Mouse (Mus musculus) telencephalon, adult 2 months (tissue): ENCODE measurements around the gene Itgb2.

Experiments
- DNase-seq: peaks from one replicate; pipeline ENCODE4 v3.0.0-alpha.2; 2011; ENCODE audit warnings: low read depth, low spot score

The Itgb2 gene

DNA sequence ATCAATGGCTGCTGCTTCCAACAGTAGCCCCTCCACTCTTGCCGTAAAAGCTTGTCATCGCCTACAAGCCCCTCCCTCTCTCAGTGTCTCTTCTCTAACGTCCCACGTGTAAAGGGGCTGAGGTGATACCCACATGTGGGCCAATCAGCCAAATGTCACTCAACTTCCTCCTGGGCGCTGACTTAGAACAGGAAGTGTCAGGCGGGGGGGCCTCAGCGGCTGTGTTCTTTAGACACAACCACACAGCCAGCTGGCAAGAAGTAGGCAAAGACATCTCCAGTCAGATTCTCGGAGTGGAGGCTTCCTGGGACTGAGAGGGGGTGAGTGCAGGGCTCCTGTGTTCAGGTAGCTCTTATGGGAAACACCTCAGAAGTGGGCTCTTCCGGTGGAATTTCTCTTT lies at the start of gene Itgb2:
Itgb2 (plus strand) TSS at position 113 of the 400 bp plus-strand sequence.
- no peak for DNase-seq

DNA sequence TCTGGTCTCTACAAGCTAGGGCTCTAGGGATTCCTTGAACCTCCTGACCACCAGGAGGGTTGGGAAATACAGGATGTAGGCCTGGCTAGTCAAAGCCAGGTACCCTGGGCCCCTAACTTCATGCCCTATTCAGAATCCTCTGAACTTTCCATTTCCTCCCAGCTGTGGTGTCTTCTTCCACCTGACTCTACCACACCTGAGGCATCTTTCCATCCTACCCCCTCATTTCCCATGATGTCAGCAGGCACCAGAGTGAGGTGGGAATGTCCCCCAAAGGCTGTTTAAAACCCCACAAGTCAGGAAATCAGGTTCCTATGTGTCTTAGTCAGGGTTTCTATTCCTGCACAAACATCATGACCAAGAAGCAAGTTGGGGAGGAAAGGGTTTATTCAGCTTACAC lies 48.2 kb upstream of the Itgb2 start:
- no peak for DNase-seq

- DNase-seq, result no peak
These were observed 45.7 kb upstream of the Itgb2 start for GRCm38 (mm10) chr10:77484205-77484935.

DNA sequence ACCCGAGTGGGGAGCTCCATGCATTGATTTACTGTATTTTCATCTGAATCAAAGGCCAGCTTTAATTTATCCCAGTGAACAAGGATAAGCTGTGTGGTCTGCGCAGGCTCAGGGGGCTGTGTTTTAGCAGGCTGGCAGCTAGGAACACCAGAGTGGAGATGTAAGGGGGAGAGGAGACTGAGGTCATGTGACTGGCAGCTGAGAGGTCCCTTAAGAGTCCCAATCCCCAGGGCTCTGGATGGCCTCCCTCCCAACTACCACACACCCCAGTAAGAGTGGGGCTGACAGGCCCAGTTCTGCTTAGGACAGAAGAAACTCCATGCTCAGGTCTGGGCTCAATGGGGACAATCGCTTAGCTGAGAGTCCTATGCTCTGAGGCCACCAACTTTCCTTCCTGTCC lies 44.3 kb upstream of the Itgb2 start:
- DNase-seq, result no peak

DNA sequence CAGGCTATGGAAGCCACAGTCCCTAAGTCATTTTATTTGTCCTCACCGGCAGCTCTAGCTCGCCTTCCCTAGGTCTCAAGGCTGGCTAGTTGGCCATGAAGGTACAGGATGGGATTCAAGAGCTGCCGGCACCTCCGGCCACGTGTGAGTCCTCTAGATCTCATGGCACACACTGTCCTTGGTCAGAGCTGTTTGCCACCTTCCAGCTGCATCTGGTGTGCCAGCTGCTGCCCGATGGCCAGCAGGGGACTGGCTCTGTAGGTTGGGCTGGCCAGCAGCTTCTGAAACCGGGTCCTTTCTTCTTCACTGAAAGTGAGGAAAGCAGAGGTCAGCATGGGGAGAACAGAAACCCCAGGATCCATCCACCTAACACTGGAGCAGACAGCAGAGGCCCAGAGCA lies 41.9 kb upstream of the Itgb2 start:
- DNase-seq, result no peak

GRCm38 (mm10) chr10:77491585-77491984 lies 38.5 kb upstream of the Itgb2 start:
- peak; percentile 60 for DNase-seq

GRCm38 (mm10) chr10:77492885-77493284 lies 37.2 kb upstream of the Itgb2 start:
- DNase-seq, result no peak

- DNase-seq, result no peak
These were observed 32.9 kb upstream of the Itgb2 start for GRCm38 (mm10) chr10:77497185-77497584.

- no peak for DNase-seq
These were observed 31.8 kb upstream of the Itgb2 start for GRCm38 (mm10) chr10:77498254-77498653.

DNA sequence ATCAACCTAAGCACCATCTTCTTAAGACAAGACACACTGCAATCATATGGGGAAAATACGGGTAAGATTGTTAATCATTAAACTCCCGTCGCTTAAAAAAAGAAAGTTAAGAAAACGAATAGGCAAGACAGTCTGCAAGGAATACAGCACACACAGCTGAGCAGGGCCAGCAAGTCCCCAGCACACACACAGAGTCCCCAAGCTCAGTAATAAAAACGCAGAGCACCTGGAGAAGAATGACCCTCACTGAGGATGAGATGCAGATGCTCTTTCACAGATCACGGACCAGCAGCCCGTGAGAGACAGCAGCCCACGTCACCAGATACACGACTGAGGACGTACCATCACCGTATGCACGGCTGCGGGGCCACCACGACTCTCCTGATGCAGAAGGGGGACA lies 29.4 kb upstream of the Itgb2 start:
- no peak for DNase-seq

DNA sequence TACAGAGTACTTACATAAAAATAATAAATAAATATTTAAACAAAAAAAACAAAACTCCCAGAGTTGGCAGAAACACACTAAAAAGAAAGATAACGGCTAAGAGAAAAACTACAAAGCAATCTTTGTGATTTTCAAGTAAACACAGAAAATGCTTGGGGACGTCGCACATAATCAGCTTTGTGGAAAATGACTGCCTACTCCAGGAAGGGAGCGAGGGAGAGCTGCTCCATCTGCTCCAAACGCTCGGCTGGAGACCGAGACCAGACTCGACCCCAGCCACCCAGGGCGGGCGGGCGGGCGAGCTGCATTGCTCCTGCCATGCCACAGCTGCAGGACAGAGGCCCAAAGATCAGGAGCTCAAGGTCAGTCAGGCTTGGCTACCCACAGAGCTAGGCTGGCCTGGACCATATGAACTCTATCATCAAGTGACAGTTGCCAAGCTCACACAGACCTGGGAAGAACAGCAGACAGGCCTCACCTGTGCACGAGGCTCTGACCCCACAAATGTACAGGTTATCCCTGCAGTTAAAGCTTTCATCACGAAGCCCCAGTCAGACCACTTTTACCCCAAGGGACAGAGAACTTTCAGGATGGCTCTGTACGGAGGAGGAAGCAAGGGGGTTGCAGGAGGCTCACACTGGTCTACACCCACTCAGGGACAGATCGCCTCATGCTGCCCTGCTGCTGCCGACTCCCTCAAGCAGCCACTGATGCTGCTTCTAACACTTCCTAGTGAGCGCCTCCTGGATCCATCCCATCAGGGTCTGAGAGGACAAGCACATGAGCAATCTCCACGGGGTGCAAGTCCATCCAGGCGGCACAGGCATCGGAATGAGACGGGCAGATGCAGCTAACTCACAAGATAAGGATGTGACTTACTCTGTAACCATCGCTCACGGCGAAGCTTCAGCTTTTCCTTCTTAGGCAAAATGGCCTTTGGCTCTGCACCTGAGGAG lies 26.8 kb upstream of the Itgb2 start:
- no peak for DNase-seq

- DNase-seq, result no peak
These were observed 25.9 kb upstream of the Itgb2 start for GRCm38 (mm10) chr10:77504143-77504542.

- DNase-seq, result no peak
These were observed 23.5 kb upstream of the Itgb2 start for GRCm38 (mm10) chr10:77506526-77506925.

GRCm38 (mm10) chr10:77506961-77507577 lies 23.0 kb upstream of the Itgb2 start:
- DNase-seq, result no peak

DNA sequence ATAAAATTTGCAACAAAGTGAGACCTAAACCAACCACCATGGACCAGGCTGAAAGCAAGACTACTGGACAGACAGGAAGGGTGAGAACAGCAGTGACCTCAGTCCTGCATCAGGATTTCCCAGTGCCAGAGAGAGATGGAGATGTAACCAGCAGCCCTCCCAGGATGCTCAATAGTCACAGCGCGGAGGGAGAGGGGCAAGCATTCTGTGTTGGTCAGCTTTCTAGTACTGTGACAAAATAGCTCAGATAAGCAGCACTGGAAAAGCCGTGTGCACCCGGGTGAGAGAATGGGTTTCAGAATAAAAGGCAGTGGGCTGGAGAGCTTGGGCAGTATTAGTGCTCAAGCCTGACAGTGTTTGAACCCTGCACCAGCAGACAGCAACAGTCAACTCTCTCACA lies 22.3 kb upstream of the Itgb2 start:
- no peak for DNase-seq

- no peak for DNase-seq
These were observed 21.3 kb upstream of the Itgb2 start for GRCm38 (mm10) chr10:77508744-77509143.

- DNase-seq, result no peak
These were observed 20.5 kb upstream of the Itgb2 start for GRCm38 (mm10) chr10:77509403-77510187.

GRCm38 (mm10) chr10:77510225-77510982 lies 19.6 kb upstream of the Itgb2 start:
- no peak for DNase-seq

DNA sequence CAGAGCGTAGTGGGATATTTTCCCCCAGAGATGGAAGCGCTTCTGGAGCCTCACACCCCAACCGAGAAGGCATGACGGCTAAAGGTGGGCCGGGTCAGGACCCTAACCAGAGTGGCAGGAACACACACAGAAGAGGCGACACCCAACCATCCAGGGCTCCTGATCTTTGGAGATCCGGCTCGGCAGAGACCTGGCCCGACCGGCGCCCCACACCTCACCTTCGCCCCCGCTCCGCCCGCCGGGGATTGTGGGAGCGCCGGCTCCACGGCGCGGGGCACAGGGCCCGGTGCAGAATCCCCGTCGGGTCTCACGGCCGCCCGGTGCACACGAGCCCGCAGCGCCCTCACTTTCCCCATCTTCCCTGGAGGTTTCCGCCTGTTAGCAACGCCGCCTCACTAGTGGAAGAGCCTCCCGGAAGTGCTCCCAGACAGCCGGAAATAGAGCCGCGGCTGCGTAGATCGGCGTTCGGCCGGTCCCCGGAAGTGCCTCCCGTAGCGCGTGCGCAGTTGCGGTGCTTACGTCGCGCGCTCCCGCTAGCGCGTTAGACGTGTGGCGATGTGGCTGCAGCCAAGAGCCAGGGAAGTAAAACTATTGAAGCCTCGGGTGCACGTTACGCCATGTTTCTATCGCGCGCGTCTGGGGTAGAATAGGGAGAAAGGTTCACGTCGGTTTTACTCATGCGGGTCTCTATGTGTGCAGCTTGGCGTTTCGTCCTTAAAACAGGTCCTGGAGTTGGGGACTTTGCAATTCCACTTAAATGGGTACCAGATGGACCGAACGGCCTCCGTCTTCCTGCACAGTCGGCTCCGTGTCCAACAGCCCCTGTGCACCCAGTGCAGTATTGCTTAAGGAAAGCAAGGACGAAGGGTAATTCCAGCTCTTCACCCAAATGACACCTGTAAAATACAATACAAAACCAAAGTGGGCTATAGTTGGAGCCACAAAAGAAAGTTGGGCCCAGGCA lies 14.4 kb upstream of the Itgb2 start, which contains the start of gene Fam207a:
Fam207a (minus strand) TSS at position 401 of the 964 bp plus-strand sequence.
- peak; percentile 94 for DNase-seq
